ENCODE assay signal across 8 mouse cellular contexts in the genomic region with DNA sequence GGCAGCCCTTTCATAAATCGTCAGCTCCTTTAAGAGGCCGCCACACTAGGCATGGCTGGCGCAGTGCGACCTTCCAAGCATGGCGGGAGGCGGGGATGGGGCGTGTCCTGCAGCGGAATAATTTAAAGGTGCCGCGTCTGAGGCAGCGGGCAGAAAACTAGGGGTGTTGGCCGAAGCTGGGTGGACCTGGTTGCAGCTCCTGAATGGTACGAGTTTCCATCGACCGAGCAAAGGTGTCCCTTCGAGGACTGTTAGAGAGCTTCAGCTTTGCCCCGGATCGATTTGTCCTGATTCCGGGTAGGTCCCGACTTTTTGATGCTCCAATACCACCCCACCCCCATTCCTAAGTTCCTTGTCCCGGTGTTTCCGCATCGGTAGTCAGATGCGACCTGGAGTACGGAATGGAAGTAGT. TPM values are rescaled to one million over a fixed set of nuclear protein-coding genes. Genes with fewer than 3 reads are reported as not detected.
DNase-seq lines count a peak whose midpoint lies in the region; ATAC-seq and TF ChIP-seq lines count a peak whose summit lies in the region.

A gene (plus strand): TSS at position 125 of the 412 bp plus-strand sequence.

- peak within 1 kb of the TSS; percentile 62 for H3K4me3 ChIP-seq in lung, embryonic 14.5 days (ENCODE audit: low read depth, low read length)
- peak within 1 kb of the TSS; percentile 70 for H3K4me3 ChIP-seq in olfactory bulb, adult 2 months (ENCODE audit: insufficient read depth, low read depth, low read length)

- H3K4me2 ChIP-seq in lung, embryonic 14.5 days: peak within 1 kb of the TSS; percentile 91

- TF ChIP-seq CTCF in lung, embryonic 14.5 days (IDR thresholded peaks at IDR 0.05; ENCODE audit: low read depth): no peak
- TF ChIP-seq CTCF in olfactory bulb, adult 2 months (IDR thresholded peaks at IDR 0.05; ENCODE audit: insufficient read depth, low read depth, low read length): no peak

- peaks cover 29% of the 10 kb centered on the region for H3K36me3 ChIP-seq in lung, embryonic 14.5 days (ENCODE audit: insufficient read depth)

- peak within 1 kb of the TSS; percentile 61 for H3K9ac ChIP-seq in lung, embryonic 14.5 days

- H3K27me3 ChIP-seq in lung, embryonic 14.5 days (ENCODE audit: insufficient read depth, low read length): no peaks in the 10 kb centered on the region

- peak; percentile 62 for ATAC-seq in frontal cortex, adult (ENCODE audit: low TSS enrichment)
- ATAC-seq in hematopoietic stem cell, adult 5-6 weeks (replicated peaks in 1 of 2; ENCODE audit: insufficient read depth in 1 of 2, low FRiP score in 2 of 2, low TSS enrichment in 1 of 2, low read depth in 1 of 2, poor library complexity in 2 of 2, severe bottlenecking in 2 of 2): peak; percentile 69 to 78
- ATAC-seq in lung, embryonic 14.5 days (ENCODE audit: insufficient read depth): peak; percentile 71

- no peaks in the 10 kb centered on the region for H3K4me1 ChIP-seq in lung, embryonic 14.5 days (ENCODE audit: insufficient read depth)
- H3K4me1 ChIP-seq in olfactory bulb, adult 2 months (ENCODE audit: control insufficient read depth, insufficient read depth, low read length): peaks cover 8% of the 10 kb centered on the region

- DNase-seq in MN1 (ENCODE audit: low spot score): peak; percentile 84
- peak; percentile 91 for DNase-seq in cerebellum, adult 9-11 months
- DNase-seq in layer of hippocampus, adult 8-10 months (ENCODE audit: low spot score in 2 of 2): peak; percentile 83 to 90
- peak; percentile 92 for DNase-seq in lung, embryonic 14.5 days
- DNase-seq in thymus, adult 18-20 months: peak; percentile 72 to 81

- H3K27ac ChIP-seq in lung, embryonic 14.5 days (ENCODE audit: low read depth): peak within 1 kb of the TSS; percentile 47
- peak within 1 kb of the TSS; percentile 37 for H3K27ac ChIP-seq in olfactory bulb, adult 2 months (ENCODE audit: insufficient read depth, low read depth, low read length)

- H3K9me3 ChIP-seq in lung, embryonic 14.5 days (ENCODE audit: low read depth, low read length): no peaks in the 10 kb centered on the region

- peak; percentile 44; the same call in 1 of the 2 replicates for TF ChIP-seq POLR2A in olfactory bulb, adult 2 months (IDR thresholded peaks at IDR 0.05; ENCODE audit: insufficient read depth, low read depth, low read length)

- under 1% methylated on average over 25 of the region's 25 CpGs for WGBS in lung, embryonic 14.5 days
- WGBS in olfactory bulb, adult 2 months: under 1% methylated on average over 25 of the region's 25 CpGs

RNA-seq across cellular contexts. Expression of the gene that starts here (rescaled TPM):
- 26.4 and 34.5 TPM in 2 replicates for total RNA-seq in hematopoietic stem cell, adult 5-6 weeks (2017)
- 100 to 1,000 TPM in 1 of 4 experiments, 10 to 100 TPM in 3; 66.7 to 102 (median 88.9) TPM for total RNA-seq in layer of hippocampus, adult 8-10 months (2022)
- 17.5 and 19.1 TPM in 2 replicates for polyA plus RNA-seq in lung, embryonic 14.5 days (2014; fragmentation: Nextera tagmentation; extraction: Ambion mirVana)
- not detected in 2 replicates for polyA plus RNA-seq in olfactory bulb, adult 2 months (2012; ENCODE audit: insufficient read depth, insufficient read length, low replicate concordance, missing spikeins)

Comparison
In these comparisons a context has a peak if more than half of its experiments do, and no peak if none do; other contexts are left out.
1. Peak in every context shown above with its lines: DNase-seq, ATAC-seq, H3K4me3 ChIP-seq and H3K27ac ChIP-seq.
2. RNA of the gene that starts here (polyA plus RNA-seq): 17.5 to 19.1 TPM in lung, embryonic 14.5 days; not detected in olfactory bulb, adult 2 months; every median in the first group is over 10 times any median in the second.